Mouse (Mus musculus): ENCODE measurements at regions not wholly inside any gene's neighbourhood (a gene's known extent, or its start where the extent isn't known, plus 50 kb on each side); places are given as distances from the start of the nearest gene placed in this dataset.
"Not testable (repeated sequence)": the region's sequence is repeated elsewhere in the genome, so short reads cannot be mapped to it uniquely, and the experiment has no call there.

DNA sequence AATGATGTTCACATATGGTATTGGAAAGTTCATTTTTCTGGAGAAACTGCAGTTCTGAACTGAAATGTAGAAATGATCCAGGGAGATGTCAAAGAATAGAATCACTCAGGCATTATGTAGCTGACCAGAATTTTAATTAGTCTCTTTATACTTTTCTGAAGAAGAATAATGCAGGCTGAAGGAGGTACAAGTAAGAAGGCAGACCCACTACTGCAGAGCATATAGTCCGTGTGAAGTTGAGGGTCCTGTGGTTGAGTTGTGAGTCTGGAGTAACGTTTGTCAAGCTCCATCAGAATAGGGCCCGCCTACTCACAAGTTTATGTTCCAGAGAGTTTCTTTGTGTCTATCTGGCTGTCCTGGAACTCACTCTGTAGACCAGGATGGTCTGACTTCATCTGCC, 575.8 kb upstream of the Cobl start:
- Histone ChIP-seq H3K4me1 (peaks cover 10% of the 10 kb centered on the region; the same call in 1 of the 2 replicates), H3K4me3 (no peak overlapping the region), H3K27me3 (no peaks in the 10 kb centered on the region), H3K36me3 (ENCODE audit: poor library complexity, severe bottlenecking) (no peaks in the 10 kb centered on the region), H3K27ac (no peak overlapping the region), H3K4me2 (no peak overlapping the region), H3K9ac (no peak overlapping the region), H3K9me3 (replicated peaks) (no peaks in the 10 kb centered on the region)
- ATAC-seq = peak; percentile 33; the same call in 1 of the 2 replicates
- WGBS = 22% methylated on average over 3 of the region's 3 CpGs

DNA sequence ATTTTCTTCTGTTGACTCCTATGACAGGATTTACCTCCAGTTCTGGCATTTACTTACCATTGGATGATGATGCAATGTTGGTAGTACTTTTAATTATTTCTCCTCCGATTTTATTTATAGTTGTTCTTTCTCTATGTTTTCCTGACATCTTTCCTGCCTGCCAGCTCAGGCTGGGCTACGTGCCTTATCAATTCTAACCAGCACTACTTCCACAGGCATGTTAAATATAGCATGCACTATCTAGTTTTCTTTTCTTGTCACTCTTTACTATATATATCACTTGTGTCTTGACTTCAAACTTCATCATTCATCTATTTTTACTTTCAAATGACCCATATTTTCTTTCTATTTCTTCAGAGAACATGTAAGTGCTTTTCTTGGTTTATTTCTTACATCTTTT, 567.7 kb upstream of the Cobl start:
- WGBS = 94% methylated on average over 2 of the region's 2 CpGs
- no peak overlapping the region for H3K27ac ChIP-seq

DNA sequence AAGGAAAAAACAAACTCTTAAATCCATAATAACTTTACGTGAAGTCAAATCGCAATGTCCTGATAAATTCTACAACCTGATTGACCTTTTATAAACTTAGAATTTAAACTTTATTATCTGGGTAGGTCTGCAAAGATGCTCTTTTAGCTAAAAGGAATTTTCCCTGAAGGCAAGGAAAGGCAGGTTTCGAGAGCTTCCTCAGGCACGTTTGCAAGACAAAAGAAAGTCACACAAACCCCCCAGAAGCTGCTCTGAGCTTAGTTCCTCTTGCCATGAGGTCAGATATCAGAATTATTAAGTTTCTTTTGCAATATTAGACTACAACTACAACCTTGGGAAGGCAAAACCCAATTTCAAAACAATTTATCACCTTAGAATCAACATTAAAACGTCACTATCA, 544.1 kb upstream of the Cobl start:
- H3K27ac ChIP-seq; H3K9ac ChIP-seq; H3K27me3 ChIP-seq; H3K4me2 ChIP-seq; H3K4me3 ChIP-seq; H3K9me3 ChIP-seq (replicated peaks); H3K36me3 ChIP-seq (ENCODE audit: poor library complexity, severe bottlenecking); ATAC-seq; H3K4me1 ChIP-seq: not testable (repeated sequence)
- 55% methylated on average over 5 of the region's 5 CpGs for WGBS

More for the DNA sequence above, 567.7 kb upstream of the Cobl start:
- no peaks in the 10 kb centered on the region for H3K36me3 ChIP-seq (ENCODE audit: poor library complexity, severe bottlenecking)
- H3K4me3 ChIP-seq = no peak overlapping the region
- H3K9ac ChIP-seq = no peak overlapping the region
- no peaks in the 10 kb centered on the region for H3K27me3 ChIP-seq
- no peak for ATAC-seq
- no peak overlapping the region for H3K4me2 ChIP-seq
- no peaks in the 10 kb centered on the region for H3K9me3 ChIP-seq (replicated peaks)
- H3K4me1 ChIP-seq = no peaks in the 10 kb centered on the region

DNA sequence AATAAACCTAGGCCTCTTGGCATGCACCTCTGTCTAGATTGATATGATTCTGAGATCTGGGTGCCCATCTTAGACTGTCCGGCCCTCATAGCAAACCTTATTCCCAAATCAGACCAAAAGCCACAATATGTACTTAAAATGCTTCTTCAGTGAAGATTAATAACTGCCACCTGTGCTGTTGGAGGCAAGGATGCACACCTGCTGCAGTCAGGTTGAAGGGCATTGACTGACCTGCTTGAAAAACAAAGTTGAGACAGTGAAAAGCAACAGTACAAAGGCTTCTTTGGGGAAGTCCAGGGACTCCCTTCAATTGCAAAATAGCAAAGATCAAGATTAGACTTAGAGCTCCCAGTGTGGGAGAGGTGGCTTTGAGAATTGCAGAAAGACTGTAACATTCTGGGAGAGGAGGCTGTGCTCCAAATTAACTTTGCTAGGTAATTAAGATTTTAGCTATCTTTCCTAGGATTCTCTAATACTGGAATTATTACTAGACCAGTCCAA, 541.8 kb upstream of the Cobl start:
- H3K4me2 ChIP-seq; H3K27ac ChIP-seq; ATAC-seq; H3K9me3 ChIP-seq (replicated peaks); H3K36me3 ChIP-seq (ENCODE audit: poor library complexity, severe bottlenecking); H3K9ac ChIP-seq; H3K27me3 ChIP-seq; H3K4me1 ChIP-seq; H3K4me3 ChIP-seq: not testable (repeated sequence)
- 98% methylated on average over 1 of the region's 1 CpGs for WGBS

DNA sequence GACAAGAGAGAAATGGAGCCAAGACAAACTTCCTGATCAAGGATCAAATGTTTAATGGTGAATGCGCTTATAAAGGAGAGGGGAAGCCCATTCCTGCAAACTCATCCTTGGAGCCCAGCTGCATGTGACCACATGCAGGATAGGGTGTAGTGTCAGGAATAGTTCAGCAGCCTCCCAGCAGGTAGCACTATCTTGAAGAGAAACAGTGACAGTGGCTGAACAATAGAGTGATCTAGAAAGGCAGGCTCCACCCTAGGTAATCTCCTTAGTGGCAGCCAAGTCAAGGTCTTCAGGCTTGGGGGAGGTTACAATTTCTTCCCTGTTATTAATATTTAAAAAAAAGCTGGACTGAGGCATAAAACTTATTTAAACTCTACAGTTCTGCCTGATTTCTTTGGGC, 540.5 kb upstream of the Cobl start:
- no peaks in the 10 kb centered on the region for H3K9me3 ChIP-seq (replicated peaks)
- no peak overlapping the region for H3K4me3 ChIP-seq

DNA sequence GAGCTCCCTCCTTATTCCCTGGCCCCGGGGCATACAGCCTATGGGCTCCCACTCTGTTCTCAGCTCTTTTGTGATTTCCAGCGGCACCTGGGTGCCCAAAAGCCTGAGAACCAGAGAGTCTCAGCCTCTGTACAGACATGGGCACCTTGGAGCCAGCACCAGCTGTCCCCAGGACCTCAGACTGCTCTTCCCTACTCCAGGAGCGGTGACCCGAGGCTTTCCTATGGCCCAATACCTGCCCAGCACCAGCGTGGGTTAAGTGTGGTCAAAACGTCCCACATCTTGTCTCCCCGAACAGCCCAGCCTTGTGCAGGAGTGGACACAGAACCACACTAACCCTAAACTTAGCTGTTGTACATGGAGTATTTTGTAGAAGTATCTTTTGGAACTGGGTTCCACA, 534.5 kb upstream of the Cobl start:
- Histone ChIP-seq H3K4me3 (no peak overlapping the region), H3K27me3 (no peaks in the 10 kb centered on the region), H3K9me3 (replicated peaks) (no peaks in the 10 kb centered on the region), H3K4me2 (no peak overlapping the region), H3K36me3 (ENCODE audit: poor library complexity, severe bottlenecking) (no peaks in the 10 kb centered on the region), H3K9ac (no peak overlapping the region), H3K4me1 (no peaks in the 10 kb centered on the region), H3K27ac (no peak overlapping the region)
- 90% methylated on average over 7 of the region's 7 CpGs for WGBS
- no peak for ATAC-seq

More for the DNA sequence above, 540.5 kb upstream of the Cobl start:
- H3K27ac ChIP-seq = no peak overlapping the region
- H3K27me3 ChIP-seq = no peaks in the 10 kb centered on the region
- no peaks in the 10 kb centered on the region for H3K36me3 ChIP-seq (ENCODE audit: poor library complexity, severe bottlenecking)
- H3K4me2 ChIP-seq = no peak overlapping the region
- whole genome bisulfite sequencing = 87% methylated on average over 1 of the region's 1 CpGs
- no peak for ATAC-seq
- H3K9ac ChIP-seq = no peak overlapping the region
- H3K4me1 ChIP-seq = no peaks in the 10 kb centered on the region
